Mouse (Mus musculus) ES-E14 (cell line): ENCODE results near the gene Zfp445.

Experiments used
- CHD2 ChIP-seq: IDR thresholded peaks from 2 replicates; pipeline ENCODE4 v1.6.1; 2014; ENCODE audit warnings: mild to moderate bottlenecking, low read depth, low read length, inconsistent platforms
- HCFC1 ChIP-seq: IDR thresholded peaks from 2 replicates; pipeline ENCODE4 v1.6.1; 2012; ENCODE audit warnings: low read length, inconsistent platforms, borderline replicate concordance; ENCODE audit not compliant: insufficient read depth
- MAFK ChIP-seq: IDR thresholded peaks from 2 replicates; pipeline ENCODE4 v1.6.1; 2014; ENCODE audit warnings: mild to moderate bottlenecking, low read depth, low read length, inconsistent platforms; ENCODE audit not compliant: insufficient read depth
- ZC3H11A ChIP-seq: IDR thresholded peaks from 2 replicates; pipeline ENCODE4 v1.6.1; 2012; ENCODE audit warnings: low read depth, mild to moderate bottlenecking, inconsistent platforms, low read length, borderline replicate concordance
- ZNF384 ChIP-seq: IDR thresholded peaks from 2 replicates; pipeline ENCODE4 v1.6.1; 2012; ENCODE audit warnings: low read depth, low read length, inconsistent platforms

DNA sequence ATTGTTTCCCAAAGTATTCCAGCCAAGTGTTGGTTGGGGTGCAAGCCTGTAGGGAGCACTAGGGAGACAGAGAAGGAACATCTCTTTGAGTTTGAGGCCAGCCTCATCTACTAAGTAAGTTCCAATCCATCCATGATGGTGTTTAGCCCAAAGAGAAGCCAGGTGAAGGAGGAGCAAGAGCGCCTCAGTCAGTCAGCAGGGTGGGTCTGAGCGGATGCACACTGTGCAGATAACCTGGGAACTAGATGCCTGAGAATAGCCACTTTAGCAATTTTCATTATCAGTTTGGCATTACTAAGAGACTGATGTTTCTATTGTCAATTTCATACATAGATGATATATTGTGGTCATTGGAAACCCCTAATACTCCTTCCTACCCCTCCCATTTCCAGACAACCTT lies 51.0 kb downstream of the Zfp445 start:
- no peak for TF ChIP-seq ZNF384
- TF ChIP-seq MAFK, result no peak
- TF ChIP-seq ZC3H11A, result no peak
- TF ChIP-seq HCFC1, result no peak
- no peak for TF ChIP-seq CHD2
